Mouse (Mus musculus): Measurements from ENCODE around the gene AL731706.1. TPM values are rescaled to one million over a fixed set of nuclear protein-coding genes. Genes with fewer than 3 reads are reported as not detected.
"Not testable (repeated sequence)": the region's sequence is repeated elsewhere in the genome, so short reads cannot be mapped to it uniquely, and the experiment has no call there.

AL731706.1 gene
- total RNA-seq (2021) = 10 to 100 TPM; 37.3 to 38.0 TPM

- peak; percentile 99 to 100 for DNase-seq
- intact Hi-C loops (cut with DNase I) = loop anchor here (5.0 kb wide), 1 partner anchor 226 kb away; the partner anchor contains the start of gene Jag1
Measured at GRCm38 (mm10) chr2:136891068-136891950, at the start of gene AL731706.1, which contains the start of the genes Slx4ip and Mkks. AL731706.1 (minus strand) TSS chr2:136891389. Slx4ip (plus strand) TSS chr2:136891218. Mkks (minus strand) TSS chr2:136891389.

- intact Hi-C loops (cut with DNase I) = no loop called here
- DNase-seq = no peak
Measured at GRCm38 (mm10) chr2:136938249-136938648, 47.1 kb upstream of the AL731706.1 start.

- no peak for DNase-seq
- intact Hi-C loops (cut with DNase I) = no loop called here
Measured at GRCm38 (mm10) chr2:136936391-136937288, 45.5 kb upstream of the AL731706.1 start.

GRCm38 (mm10) chr2:136921003-136921408 is 29.8 kb upstream of the AL731706.1 start:
- intact Hi-C loops (cut with DNase I) = no loop called here
- DNase-seq = peak in 1 of 2 experiments; percentile 19

GRCm38 (mm10) chr2:136920257-136920993 is 29.2 kb upstream of the AL731706.1 start:
- no peak for DNase-seq
- intact Hi-C loops (cut with DNase I) = no loop called here

GRCm38 (mm10) chr2:136919433-136919832 is 28.2 kb upstream of the AL731706.1 start:
- intact Hi-C loops (cut with DNase I) = no loop called here
- DNase-seq = no peak

- intact Hi-C loops (cut with DNase I) = loop anchor here (1.0 to 2.0 kb wide), 3 partner anchors 202 to 1028 kb away; partner anchors contain the start of gene Jag1
- DNase-seq = no peak
Measured at GRCm38 (mm10) chr2:136914334-136914902, 23.2 kb upstream of the AL731706.1 start.

- DNase-seq = no peak
- intact Hi-C loops (cut with DNase I) = no loop called here
Measured at GRCm38 (mm10) chr2:136913021-136913420, 21.8 kb upstream of the AL731706.1 start.

GRCm38 (mm10) chr2:136911958-136912411 is 20.8 kb upstream of the AL731706.1 start:
- intact Hi-C loops (cut with DNase I) = no loop called here
- DNase-seq = no peak

- intact Hi-C loops (cut with DNase I) = no loop called here
- DNase-seq = no peak
Measured at GRCm38 (mm10) chr2:136909298-136909697, 18.1 kb upstream of the AL731706.1 start.

GRCm38 (mm10) chr2:136908596-136908995 is 17.4 kb upstream of the AL731706.1 start:
- intact Hi-C loops (cut with DNase I) = no loop called here
- DNase-seq = no peak

- DNase-seq = no peak
- intact Hi-C loops (cut with DNase I) = no loop called here
Measured at GRCm38 (mm10) chr2:136896131-136896530, 4.9 kb upstream of the AL731706.1 start.

- intact Hi-C loops (cut with DNase I) = loop anchor here (5.0 kb wide), 1 partner anchor 223 kb away; the partner anchor contains the start of gene Jag1
- no peak for DNase-seq
Measured at GRCm38 (mm10) chr2:136894494-136894893, 3.3 kb upstream of the AL731706.1 start.

GRCm38 (mm10) chr2:136891951-136892371 is 772 bp upstream of the AL731706.1 start:
- DNase-seq = peak; percentile 93 to 94
- intact Hi-C loops (cut with DNase I) = loop anchor here (5.0 kb wide), 1 partner anchor 225 kb away; the partner anchor contains the start of gene Jag1

- not testable (repeated sequence) for DNase-seq
- intact Hi-C loops (cut with DNase I) = loop anchor here (5.0 kb wide), 1 partner anchor 227 kb away; the partner anchor contains the start of gene Jag1
Measured at GRCm38 (mm10) chr2:136890716-136891067, 497 bp downstream of the AL731706.1 start.

- intact Hi-C loops (cut with DNase I) = loop anchor here (1.0 to 5.0 kb wide), 3 partner anchors 165 to 402 kb away; no protein-coding TSS in a partner anchor
- peak in 1 of 2 experiments; percentile 41 for DNase-seq
Measured at GRCm38 (mm10) chr2:136886846-136887245, 4.3 kb downstream of the AL731706.1 start.

GRCm38 (mm10) chr2:136885579-136885978 is 5.6 kb downstream of the AL731706.1 start, which contains the start of gene AL731706.2:
AL731706.2 (minus strand) TSS chr2:136885679.
- no peak for DNase-seq
- intact Hi-C loops (cut with DNase I) = loop anchor here (5.0 kb wide), 2 partner anchors 163 to 208 kb away; no protein-coding TSS in a partner anchor

GRCm38 (mm10) chr2:136854543-136855388 is 36.4 kb downstream of the AL731706.1 start:
- no peak for DNase-seq
- intact Hi-C loops (cut with DNase I) = no loop called here

Data from heart, postnatal 36 days (tissue).